Mouse (Mus musculus) kidney, embryonic 16.5 days (tissue): Measurements from ENCODE around the gene Uggt2. TPM values are rescaled to one million over a fixed set of nuclear protein-coding genes. Genes with fewer than 3 reads are reported as not detected.

Experiments used
- ATAC-seq: fragments of 200-750 bp; cut with Nextera tagmentation; 2 replicates; pipeline ENCODE4 v1.8.0; 2017; ENCODE audit warnings: moderate TSS enrichment; ENCODE audit not compliant: low FRiP score, low TSS enrichment
- H3K27ac ChIP-seq: fragments of 300-500 bp; sonication (generic); 2 replicates; pipeline ENCODE4 v1.5.1; 2014; ENCODE audit warnings: low read length
- H3K27me3 ChIP-seq: fragments of 300-500 bp; sonication (generic); 2 replicates; pipeline ENCODE4 v1.6.1; 2014; ENCODE audit warnings: low read length, control low read depth, mixed read lengths; ENCODE audit not compliant: insufficient read depth
- H3K36me3 ChIP-seq: fragments of 300-500 bp; sonication (generic); 2 replicates; pipeline ENCODE4 v1.6.1; 2014; ENCODE audit warnings: low read length, control low read depth, mixed read lengths; ENCODE audit not compliant: insufficient read depth
- H3K4me1 ChIP-seq: fragments of 300-500 bp; sonication (generic); 2 replicates; pipeline ENCODE4 v1.6.1; 2014; ENCODE audit warnings: low read length, control low read depth, mixed read lengths; ENCODE audit not compliant: insufficient read depth
- H3K4me2 ChIP-seq: fragments of 300-500 bp; sonication (generic); replicated peaks from 2 replicates; pipeline ENCODE4 v1.6.1; 2014; ENCODE audit warnings: low read depth, low read length
- H3K4me3 ChIP-seq: fragments of 300-500 bp; sonication (generic); 2 replicates; pipeline ENCODE4 v1.5.1; 2014; ENCODE audit warnings: mild to moderate bottlenecking, low read length
- H3K9ac ChIP-seq: fragments of 300-500 bp; sonication (generic); replicated peaks from 2 replicates; pipeline ENCODE4 v1.6.1; 2014; ENCODE audit warnings: low read length
- H3K9me3 ChIP-seq: fragments of 300-500 bp; sonication (generic); 2 replicates; pipeline ENCODE4 v1.6.1; 2016; ENCODE audit warnings: low read length, control low read depth
- WGBS: fragments of 180-500 bp; shearing (Covaris S2); extraction: QIAGEN DNeasy Blood & Tissue Kit; methylation state at CpG from one replicate; pipeline ENCODE4 v1.1.7; 2014; 5-methylcytosine and 5-hydroxymethylcytosine counted together
- polyA plus RNA-seq: library from polyadenylated mRNA; unstranded; fragments of >200 nt; fragmentation: Nextera tagmentation; extraction: Ambion mirVana; gene quantifications from 2 replicates; pipeline ENCODE4 v1.2.1, GENCODE M21; 2015

Gene Uggt2
- polyA plus RNA-seq, 1 experiment from 2014 or later: 12.2 TPM

DNA sequence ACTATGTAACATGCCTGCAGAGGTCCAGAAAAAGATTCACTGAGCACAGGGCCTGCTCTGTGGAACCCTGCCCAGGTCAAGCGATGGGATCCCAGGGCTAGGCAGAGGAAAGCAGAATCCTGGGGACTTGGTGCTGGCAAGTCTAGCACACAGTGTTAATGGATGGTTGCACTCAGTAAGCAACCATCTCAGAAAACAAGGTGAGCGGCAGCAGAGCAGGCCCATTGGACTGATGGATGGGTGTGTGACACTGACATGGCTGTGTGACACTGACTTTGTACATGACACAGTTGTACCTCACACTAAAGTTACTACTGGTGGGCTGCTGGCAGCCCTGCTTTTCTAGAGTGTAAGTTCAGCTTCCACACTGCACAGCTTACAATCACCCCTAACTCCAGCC is 89.7 kb downstream of the Uggt2 start:
- no peak for ATAC-seq
- Histone ChIP-seq H3K9ac (no peak overlapping the region), H3K27ac (no peak overlapping the region), H3K27me3 (no peaks in the 10 kb centered on the region), H3K9me3 (no peaks in the 10 kb centered on the region), H3K4me1 (peaks cover 6% of the 10 kb centered on the region; the same call in 1 of the 2 replicates), H3K36me3 (peaks cover 11% of the 10 kb centered on the region), H3K4me3 (no peak overlapping the region), H3K4me2 (no peak overlapping the region)
- 95% methylated on average over 2 of the region's 2 CpGs for WGBS

DNA sequence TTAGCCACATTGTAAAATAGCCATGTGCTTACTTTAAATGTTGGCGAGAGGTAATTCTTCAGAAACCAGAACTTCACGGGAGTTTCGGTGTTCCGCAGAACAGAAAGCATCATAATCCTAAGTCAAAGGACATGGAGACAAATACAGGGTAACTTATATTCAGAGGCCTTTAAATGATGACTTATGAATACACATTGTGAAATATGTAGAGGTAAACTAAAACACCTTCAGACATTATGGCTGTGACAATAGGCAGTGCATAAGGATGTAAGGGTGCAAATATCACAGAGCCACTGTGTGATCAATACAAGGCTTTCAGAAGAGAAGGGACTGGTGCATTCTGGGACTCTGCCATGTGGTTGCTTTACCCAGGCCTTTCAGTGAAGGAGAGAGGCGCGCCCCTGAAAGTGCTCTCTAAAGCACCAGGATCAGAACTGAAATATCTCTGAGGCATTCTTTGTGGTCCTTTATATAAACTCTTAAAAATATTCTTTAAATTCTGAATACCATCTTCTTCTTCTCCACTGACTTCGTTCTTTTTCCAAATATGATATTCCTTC is 91.1 kb downstream of the Uggt2 start:
- Histone ChIP-seq H3K9ac (peak overlapping the region; percentile 60), H3K9me3 (no peaks in the 10 kb centered on the region), H3K4me3 (peak overlapping the region; percentile 49), H3K27me3 (no peaks in the 10 kb centered on the region), H3K36me3 (peaks cover 11% of the 10 kb centered on the region), H3K27ac (peak overlapping the region; percentile 64), H3K4me1 (peaks cover 6% of the 10 kb centered on the region; the same call in 1 of the 2 replicates), H3K4me2 (peak overlapping the region; percentile 62)
- ATAC-seq: no peak
- 55% methylated on average over 7 of the region's 7 CpGs for WGBS

- Histone ChIP-seq H3K4me2 (peak overlapping the region; percentile 62), H3K9ac (peak overlapping the region; percentile 60), H3K27me3 (no peaks in the 10 kb centered on the region), H3K36me3 (peaks cover 8% of the 10 kb centered on the region), H3K27ac (peak overlapping the region; percentile 80), H3K4me3 (peak overlapping the region; percentile 49), H3K4me1 (peaks cover 6% of the 10 kb centered on the region; the same call in 1 of the 2 replicates), H3K9me3 (no peaks in the 10 kb centered on the region)
- ATAC-seq: peak; percentile 100
- 1% methylated on average over 13 of the region's 13 CpGs for WGBS
These were observed 91.9 kb downstream of the Uggt2 start for GRCm38 (mm10) chr14:119007103-119007951.

GRCm38 (mm10) chr14:119006441-119007102 is 92.7 kb downstream of the Uggt2 start:
- Histone ChIP-seq H3K9me3 (no peaks in the 10 kb centered on the region), H3K27ac (peak overlapping the region; percentile 80), H3K9ac (peak overlapping the region; percentile 45), H3K4me2 (peak overlapping the region; percentile 62), H3K27me3 (no peaks in the 10 kb centered on the region), H3K4me1 (peaks cover 6% of the 10 kb centered on the region; the same call in 1 of the 2 replicates), H3K36me3 (peaks cover 5% of the 10 kb centered on the region), H3K4me3 (peak overlapping the region; percentile 49)
- ATAC-seq: no peak
- WGBS: 1% methylated on average over 49 of the region's 49 CpGs

DNA sequence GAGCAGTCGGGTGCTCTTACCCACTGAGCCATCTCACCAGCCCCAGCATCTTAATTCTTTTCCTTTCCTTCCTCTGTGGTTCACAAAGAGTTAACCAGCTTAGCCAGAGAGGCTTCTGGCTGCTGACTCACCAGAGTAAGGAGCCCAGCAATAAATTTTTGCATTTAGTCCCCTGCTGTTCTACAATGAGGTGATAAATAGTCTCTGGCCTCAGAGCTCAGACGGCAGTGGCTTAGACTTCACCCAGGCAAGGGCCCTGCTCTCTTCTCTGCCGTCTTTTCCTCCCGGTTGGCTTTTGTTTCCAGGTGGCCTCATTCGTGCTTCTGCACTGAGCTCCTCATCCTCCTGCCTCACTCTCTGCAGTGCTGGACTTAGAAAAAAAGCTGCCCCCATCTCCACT is 93.4 kb downstream of the Uggt2 start:
- no peaks in the 10 kb centered on the region for H3K27me3 ChIP-seq
- peak overlapping the region; percentile 50; the same call in 1 of the 2 replicates for H3K27ac ChIP-seq
- H3K4me3 ChIP-seq: peak overlapping the region; percentile 3; the same call in 1 of the 2 replicates
- H3K4me1 ChIP-seq: peaks cover 6% of the 10 kb centered on the region; the same call in 1 of the 2 replicates
- 11% methylated on average over 5 of the region's 5 CpGs for WGBS
- peaks cover 10% of the 10 kb centered on the region for H3K36me3 ChIP-seq
- no peak overlapping the region for H3K9ac ChIP-seq
- peak overlapping the region; percentile 62 for H3K4me2 ChIP-seq
- no peak for ATAC-seq
- H3K9me3 ChIP-seq: peaks cover 2% of the 10 kb centered on the region; the same call in 1 of the 2 replicates

GRCm38 (mm10) chr14:119003320-119003719 is 95.9 kb downstream of the Uggt2 start:
- Histone ChIP-seq H3K4me2 (no peak overlapping the region), H3K27me3 (no peaks in the 10 kb centered on the region), H3K9ac (no peak overlapping the region), H3K36me3 (peaks cover 20% of the 10 kb centered on the region), H3K4me3 (no peak overlapping the region), H3K4me1 (peaks cover 6% of the 10 kb centered on the region; the same call in 1 of the 2 replicates), H3K27ac (no peak overlapping the region), H3K9me3 (peaks cover 2% of the 10 kb centered on the region; the same call in 1 of the 2 replicates)
- ATAC-seq: no peak

DNA sequence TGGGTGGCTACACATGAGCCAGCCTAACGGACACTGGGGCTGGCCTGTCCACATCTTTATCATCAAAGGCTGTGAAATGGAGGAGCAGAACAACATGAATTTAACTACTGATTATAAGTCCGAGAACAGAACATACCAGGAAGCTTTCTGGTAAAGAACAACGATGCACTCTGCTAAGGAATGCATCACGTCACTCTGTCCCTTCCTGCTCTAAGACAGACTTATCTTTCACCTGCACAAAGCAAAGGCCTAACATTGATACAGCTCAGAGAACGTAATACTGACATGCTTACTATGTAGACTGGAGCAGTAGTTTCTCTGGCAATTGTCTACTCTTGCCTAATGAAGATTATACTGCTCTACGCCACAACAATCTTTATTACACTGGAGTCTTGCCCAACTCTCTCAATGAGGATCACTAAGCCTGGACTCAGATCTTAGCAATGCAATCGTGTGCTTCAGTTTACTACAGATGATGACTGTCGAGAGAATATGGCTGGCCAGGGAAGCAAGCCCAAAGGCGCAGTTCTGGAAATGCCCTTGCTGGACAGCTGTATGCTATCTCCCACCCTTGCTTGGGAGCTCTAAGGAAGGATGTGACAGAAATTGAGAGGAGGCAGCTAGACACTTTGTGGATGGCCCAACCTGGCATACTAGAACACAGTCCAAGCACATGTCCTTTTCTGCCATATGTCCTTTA is 103.9 kb downstream of the Uggt2 start:
- no peak for ATAC-seq
- Histone ChIP-seq H3K9ac (no peak overlapping the region), H3K27me3 (no peaks in the 10 kb centered on the region), H3K9me3 (no peaks in the 10 kb centered on the region), H3K4me1 (no peaks in the 10 kb centered on the region), H3K27ac (no peak overlapping the region), H3K4me2 (no peak overlapping the region), H3K36me3 (peaks cover 29% of the 10 kb centered on the region), H3K4me3 (no peak overlapping the region)
- WGBS: 89% methylated on average over 9 of the region's 9 CpGs

DNA sequence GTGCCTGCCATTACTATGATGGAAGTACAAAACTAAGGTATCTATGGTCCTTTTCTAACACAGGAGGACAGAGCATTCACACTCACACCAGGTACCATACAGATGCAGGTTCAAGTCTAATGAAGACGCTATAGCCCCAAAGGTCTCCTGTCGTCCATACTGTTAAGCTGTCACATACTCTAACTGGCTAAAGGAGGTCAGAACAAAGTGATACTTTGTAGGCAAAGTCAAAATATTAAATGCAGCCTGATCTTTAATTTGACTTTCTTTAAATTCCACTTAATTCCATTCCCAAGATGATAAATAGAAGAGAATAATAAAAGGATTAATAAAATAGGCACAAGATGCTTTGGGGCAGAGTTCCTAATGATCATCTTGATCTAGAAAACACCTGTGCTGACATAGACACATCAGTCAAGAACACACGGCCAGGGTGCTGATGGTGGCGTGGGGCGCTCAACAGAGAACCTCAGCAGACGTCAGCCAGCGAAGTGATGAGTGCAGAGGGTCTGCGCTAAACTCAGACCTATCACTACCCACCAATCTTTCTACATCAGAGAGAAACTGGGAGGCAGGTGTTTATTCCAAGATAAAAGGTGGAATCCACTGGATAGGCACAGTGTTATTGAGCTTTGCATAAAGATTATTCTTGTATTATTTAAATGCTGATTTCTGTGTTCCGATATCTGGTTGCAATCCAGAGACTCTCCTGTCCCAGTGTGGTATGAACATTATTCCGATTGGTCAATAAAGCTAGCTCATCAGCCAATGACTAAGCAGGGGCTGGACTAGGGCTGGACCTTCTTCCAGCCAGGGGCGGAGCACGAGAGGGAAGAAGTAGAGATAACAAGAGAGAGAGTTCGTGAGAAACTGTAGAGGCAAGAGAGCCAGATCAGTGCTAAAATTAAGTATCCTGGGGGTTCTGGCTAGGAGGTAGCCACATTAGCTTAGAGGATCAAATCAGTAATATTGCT is 111.4 kb downstream of the Uggt2 start:
- H3K4me3 ChIP-seq: no peak overlapping the region
- no peaks in the 10 kb centered on the region for H3K9me3 ChIP-seq
- no peak overlapping the region for H3K4me2 ChIP-seq
- H3K27me3 ChIP-seq: no peaks in the 10 kb centered on the region
- ATAC-seq: no peak
- peaks cover 7% of the 10 kb centered on the region for H3K36me3 ChIP-seq
- no peak overlapping the region for H3K27ac ChIP-seq
- no peak overlapping the region for H3K9ac ChIP-seq
- no peaks in the 10 kb centered on the region for H3K4me1 ChIP-seq
- 62% methylated on average over 13 of the region's 13 CpGs for WGBS
